Mouse (Mus musculus) retina, postnatal 1 day (tissue): ENCODE results near the gene Uts2b.

Source experiments
- DNase-seq: peaks from one replicate; pipeline ENCODE4 v3.0.0-alpha.2; 2012

Uts2b gene

GRCm38 (mm10) chr16:27370191-27370590, at the start of gene Uts2b:
TSS of gene Uts2b (minus strand) at chr16:27370239.
- DNase-seq, result no peak

DNA sequence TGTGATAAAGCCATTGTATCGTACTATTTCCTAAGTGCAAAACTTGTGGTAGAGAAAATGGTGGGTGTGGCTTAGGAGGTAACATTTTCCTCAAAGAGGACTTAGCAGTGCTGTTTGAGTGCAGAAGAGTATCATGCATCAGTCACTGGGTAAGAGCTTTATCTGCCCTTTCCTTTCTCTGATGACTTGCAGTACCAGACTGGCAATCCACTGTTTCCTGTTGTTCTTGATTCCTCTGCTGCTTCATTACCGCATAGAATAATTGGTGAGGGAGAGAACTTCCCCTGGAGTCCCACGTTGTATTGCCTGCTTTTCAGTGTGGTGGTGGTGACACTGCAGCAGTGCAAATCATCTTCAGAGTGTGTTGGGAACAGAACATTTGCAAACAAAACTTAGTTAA, 47.6 kb upstream of the Uts2b start:
- no peak for DNase-seq

- no peak for DNase-seq
Measured at GRCm38 (mm10) chr16:27416937-27417584, 47.0 kb upstream of the Uts2b start.

DNA sequence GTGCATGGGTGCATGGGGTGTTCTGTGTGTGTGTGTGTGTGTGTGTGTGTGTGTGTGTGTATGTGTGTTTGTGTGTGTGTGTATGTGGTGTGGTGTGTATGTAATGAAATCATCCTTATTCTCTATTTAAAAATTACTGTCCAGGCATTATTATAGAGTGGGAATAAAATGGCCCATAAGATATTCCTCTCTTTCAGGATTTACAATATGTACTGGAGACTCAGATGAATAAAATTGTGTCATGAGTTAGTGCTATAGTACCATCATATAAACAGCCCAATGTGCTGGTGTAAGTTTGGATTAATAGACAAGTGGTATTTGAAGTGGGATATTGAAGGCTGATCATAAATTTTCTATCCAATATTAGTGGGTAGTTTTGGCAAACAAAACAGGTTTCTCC, 34.1 kb upstream of the Uts2b start:
- DNase-seq, result no peak

DNA sequence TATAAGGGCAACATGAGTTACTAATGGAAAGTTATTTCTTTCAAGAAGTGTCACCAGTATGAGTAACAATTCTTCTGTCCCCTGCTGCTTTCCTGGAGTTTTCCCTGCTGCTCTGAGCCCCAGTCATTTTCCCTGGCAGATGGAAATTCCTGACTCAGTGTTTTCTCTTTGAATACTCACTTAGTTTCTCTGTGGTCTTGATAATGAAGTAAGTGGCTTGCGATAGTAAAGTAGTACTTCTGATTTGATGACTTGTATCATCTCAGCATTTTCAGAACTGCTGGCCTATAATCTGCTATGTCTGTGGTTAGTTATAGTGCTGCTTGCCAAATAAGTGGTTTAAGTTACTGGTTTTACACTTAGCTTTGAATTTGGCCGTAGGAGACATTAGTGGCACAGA, 31.5 kb upstream of the Uts2b start:
- DNase-seq, result no peak

- DNase-seq, result no peak
Measured at GRCm38 (mm10) chr16:27399719-27400253, 29.7 kb upstream of the Uts2b start.

DNA sequence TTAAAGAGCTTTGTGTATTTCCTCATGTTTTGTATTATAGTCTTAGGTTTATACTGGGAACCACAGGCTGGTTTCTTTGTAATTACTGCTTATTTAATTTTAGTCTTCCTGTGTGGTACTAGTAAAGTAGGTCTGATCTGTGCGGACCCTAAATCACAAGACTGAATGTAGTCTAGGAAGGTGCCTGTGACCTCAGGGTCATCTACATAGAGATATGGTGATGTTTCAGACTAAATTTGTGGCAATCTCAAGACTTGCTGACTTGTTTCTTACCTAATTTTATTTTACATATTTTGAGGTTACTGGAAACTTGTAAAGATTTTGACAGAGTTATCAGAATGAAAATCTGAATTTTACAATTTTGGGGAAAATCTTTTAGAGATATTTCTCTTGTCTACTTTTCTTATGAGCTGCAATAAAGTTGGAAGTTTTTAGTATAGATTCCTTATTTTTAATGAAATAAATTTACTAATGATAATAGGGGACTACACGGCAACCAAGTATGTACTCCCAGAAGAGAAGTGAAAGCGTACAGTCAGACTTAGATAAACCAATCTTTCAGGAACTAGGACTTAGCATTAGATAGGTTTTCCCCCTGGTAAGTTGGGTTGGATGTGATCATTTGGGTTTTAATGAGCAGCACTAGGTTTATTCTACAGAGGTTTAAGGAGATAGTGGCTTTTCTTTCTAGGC, 29.1 kb upstream of the Uts2b start:
- DNase-seq, result no peak

GRCm38 (mm10) chr16:27396951-27397350, 26.9 kb upstream of the Uts2b start:
- no peak for DNase-seq

- DNase-seq, result no peak
Measured at GRCm38 (mm10) chr16:27395251-27396037, 25.4 kb upstream of the Uts2b start.

GRCm38 (mm10) chr16:27391845-27392244, 21.8 kb upstream of the Uts2b start:
- DNase-seq, result no peak

- no peak for DNase-seq
Measured at GRCm38 (mm10) chr16:27390306-27390705, 20.3 kb upstream of the Uts2b start.

- peak; percentile 49 for DNase-seq
Measured at GRCm38 (mm10) chr16:27389534-27390282, 19.7 kb upstream of the Uts2b start.

DNA sequence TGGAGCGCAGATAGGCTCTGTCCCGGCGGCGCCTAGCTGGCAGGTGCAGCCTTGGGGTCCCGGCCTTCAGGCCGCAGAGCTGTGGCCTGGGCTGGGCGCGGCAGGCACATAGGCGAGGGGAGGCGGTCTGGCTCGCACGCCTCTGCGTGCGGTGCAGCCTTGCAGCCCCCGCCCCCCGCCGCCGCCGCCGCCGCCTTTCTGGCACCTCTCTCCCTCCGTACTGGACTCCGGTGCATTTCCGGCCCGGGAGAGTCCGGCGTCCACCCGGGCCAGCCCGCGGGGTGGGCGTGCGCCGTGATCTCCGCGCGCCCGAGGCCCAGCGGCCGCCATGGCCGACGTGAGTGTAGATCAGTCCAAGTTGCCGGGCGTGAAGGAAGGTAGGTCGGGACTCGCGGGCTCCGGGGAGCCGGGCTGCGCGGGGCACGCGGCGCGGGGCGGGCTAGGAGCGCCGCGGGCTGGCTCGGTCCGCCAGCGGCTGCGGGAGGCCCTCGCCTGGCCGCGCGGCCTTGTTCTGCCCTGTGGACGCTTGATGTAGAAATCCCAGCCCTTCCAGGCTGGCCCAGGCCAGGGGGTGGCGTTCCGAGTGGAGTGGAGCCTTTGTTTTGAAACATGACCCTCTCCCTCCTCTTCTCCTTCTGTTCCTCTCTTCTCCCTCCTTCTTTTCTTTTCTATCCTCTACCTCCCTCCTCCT, 18.9 kb upstream of the Uts2b start, which contains the start of gene Ccdc50:
Gene Ccdc50 (plus strand): TSS at position 109 of the 691 bp plus-strand sequence.
- DNase-seq, result peak; percentile 91

DNA sequence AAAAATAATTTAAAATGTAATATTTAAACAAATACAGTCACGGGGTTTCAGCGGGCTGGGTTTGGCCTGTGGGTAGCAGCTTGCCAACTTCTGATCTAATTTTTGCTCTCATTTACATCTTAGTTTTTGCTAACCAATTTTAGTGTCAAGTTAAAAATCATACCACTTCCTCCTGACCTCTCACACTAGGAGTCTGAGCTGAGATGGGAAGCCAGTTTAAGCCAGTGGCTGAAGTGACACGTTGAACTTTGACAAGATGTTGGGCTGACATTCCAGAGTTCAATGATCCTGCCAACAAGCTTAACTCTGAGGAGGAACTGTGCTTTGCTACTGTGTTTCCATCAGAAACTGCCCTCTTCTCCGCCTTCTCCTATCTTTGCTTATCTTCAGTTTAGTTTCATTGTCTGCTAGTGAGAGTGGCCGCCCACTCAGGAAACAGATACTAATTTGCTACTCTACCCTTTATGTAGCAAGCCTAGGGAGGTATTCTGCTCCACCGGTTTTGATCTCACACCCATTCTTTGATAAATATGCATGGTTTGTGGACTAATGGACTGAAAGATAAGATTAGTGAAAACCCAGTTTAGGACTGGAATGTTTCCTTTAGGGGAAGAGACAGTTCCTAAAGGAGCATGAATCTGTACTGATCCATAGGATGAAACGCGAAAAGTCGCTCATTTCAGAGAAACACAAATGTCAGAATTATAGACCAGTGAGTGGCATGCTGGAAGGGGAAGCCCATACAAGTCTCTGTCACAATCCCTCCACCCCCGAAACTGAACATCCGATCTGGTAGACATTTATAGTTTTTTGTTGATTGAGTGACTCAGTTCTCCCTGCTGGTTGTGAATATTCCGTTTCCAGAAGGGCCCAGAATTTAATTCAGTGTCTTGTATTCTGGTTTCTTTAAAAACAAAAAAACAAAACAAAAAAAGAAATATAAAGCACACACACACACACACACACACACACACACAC, 17.9 kb upstream of the Uts2b start:
- DNase-seq, result peak; percentile 21

GRCm38 (mm10) chr16:27386850-27387407, 16.9 kb upstream of the Uts2b start:
- no peak for DNase-seq

DNA sequence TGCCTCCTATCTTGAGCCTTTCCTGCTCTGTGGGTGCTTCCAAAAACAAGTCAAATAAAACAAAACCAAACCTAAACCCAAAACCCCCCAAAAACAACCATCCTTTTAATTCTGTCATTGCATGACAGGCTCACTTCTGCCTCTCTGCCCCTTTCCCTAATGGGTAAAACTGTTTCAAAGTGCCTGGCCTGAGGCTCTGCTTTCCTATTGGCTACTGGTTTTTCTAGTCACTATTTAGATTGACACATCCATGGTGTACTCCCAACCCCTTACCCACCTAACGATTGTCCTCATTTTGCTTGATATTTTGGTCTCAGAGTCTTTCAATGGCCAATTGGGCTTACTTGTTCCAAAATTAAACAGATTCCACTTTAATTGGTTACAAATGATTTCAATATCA, 15.6 kb upstream of the Uts2b start:
- DNase-seq, result no peak

DNA sequence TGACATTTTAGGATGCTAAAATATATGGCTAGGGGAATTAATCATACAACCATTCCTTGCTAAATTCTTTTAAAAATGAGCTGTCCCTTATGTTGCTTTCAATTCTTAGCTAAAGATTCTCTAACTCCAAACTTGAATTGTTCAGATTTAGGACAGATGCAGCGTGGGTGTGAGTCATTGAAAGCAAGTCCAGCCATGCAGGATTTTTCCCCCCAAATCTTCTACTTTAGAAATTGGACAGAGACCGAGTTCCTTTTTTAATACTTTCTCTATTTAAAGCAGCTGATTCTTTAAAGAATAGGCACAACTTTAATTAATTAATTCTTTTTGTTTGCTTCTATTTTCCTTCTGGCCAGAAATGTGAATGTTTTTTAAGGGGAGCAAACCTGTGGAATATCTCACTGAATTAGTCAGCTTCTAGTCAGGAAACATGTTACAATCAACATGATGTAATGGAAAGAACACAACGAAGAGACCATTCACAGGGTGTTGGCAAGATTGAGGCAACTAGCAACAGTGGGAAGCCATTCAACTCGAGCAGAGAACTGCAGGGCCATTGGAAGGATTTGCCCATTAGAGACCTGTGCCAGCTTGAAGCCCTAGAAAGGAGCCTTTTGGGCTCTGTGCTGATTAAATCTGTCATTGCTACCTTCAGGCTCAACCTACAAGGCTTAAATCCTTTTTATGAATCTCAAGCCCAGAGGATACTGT, 15.0 kb upstream of the Uts2b start:
- no peak for DNase-seq

GRCm38 (mm10) chr16:27382217-27382616, 12.2 kb upstream of the Uts2b start:
- no peak for DNase-seq

DNA sequence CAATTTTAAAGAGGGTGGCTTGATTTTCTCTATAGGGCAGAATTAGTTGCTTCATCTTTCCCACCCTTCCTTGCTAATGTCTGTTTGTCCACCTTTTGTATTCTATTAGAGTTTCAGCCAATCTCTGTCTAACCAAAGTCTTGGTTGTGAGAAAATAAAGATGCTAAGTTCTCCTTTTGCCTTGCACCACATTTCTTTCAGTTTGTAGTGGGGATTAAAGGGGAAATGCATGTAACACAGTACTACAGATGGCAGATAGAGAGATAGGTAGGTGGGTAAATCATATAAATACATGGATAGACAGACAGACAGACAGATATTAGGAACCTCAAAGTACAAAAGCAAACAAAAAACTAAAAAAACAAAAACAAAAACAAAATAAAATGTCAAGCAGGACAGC, 6.5 kb upstream of the Uts2b start:
- no peak for DNase-seq

DNA sequence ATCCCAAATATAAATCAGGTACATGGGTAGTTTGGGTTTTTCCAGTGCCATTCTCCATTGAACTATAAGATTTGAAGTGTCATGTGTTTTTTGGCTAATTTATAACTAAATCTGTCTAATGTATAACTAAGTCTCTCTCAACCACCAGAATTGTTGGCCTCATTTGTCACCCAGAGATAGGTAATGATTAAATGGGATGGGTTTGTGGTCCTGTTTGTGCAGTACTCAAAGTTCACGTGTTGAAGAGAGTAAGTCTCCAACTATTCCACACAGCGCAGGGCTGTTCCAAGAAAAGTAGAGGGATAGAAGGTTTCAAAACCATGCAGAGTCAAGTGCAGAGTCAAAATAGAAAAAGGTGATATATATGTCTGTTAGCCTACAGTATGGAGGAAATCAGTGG, 5.3 kb upstream of the Uts2b start:
- no peak for DNase-seq
